Mouse (Mus musculus) ES-E14 (cell line): ENCODE measurements around the gene Scnn1b. TPM values are rescaled to one million over a fixed set of nuclear protein-coding genes. Genes with fewer than 3 reads are reported as not detected.
A peak's percentile ranks its signal among the peaks of the same experiment; 100 is the strongest.

Experiments
- DNase-seq: peaks from one replicate; pipeline ENCODE4 v3.0.0-alpha.2; 2013; ENCODE audit warnings: low read depth, low spot score
- H3K27ac ChIP-seq: 2 replicates; pipeline ENCODE4 v1.5.1; 2012; ENCODE audit warnings: low read depth, mild to moderate bottlenecking, low read length, moderate library complexity, mixed read lengths; ENCODE audit not compliant: poor library complexity, insufficient read depth, severe bottlenecking
- H3K36me3 ChIP-seq: 2 replicates; pipeline ENCODE4 v1.6.1; 2012; ENCODE audit warnings: mild to moderate bottlenecking, low read length, moderate library complexity, mixed read lengths; ENCODE audit not compliant: control insufficient read depth, poor library complexity, insufficient read depth, severe bottlenecking
- H3K4me1 ChIP-seq, 2 experiments: fragments of 150-350 bp in 1 of 2; sonication (generic) in 1 of 2; 2 replicates each; pipeline ENCODE4 v1.6.1; 2012; ENCODE audit warnings: low read length in 2 of 2, mild to moderate bottlenecking in 1 of 2, mixed read lengths in 1 of 2; ENCODE audit not compliant: control insufficient read depth in 2 of 2, insufficient read depth in 2 of 2, poor library complexity in 1 of 2
- H3K4me3 ChIP-seq, 2 experiments: fragments of 150-350 bp in 1 of 2; sonication (generic) in 1 of 2; 2 replicates each; pipeline ENCODE4 v1.5.1; 2012; ENCODE audit warnings: low read length in 2 of 2, low read depth in 1 of 2, mild to moderate bottlenecking in 1 of 2, mixed read lengths in 1 of 2; ENCODE audit not compliant: insufficient read depth in 1 of 2, poor library complexity in 1 of 2, severe bottlenecking in 1 of 2
- H3K9ac ChIP-seq: 2 replicates; pipeline ENCODE4 v1.6.1; 2012; ENCODE audit warnings: low read depth, mild to moderate bottlenecking, low read length, mixed read lengths; ENCODE audit not compliant: poor library complexity, insufficient read depth, severe bottlenecking
- H3K9me3 ChIP-seq: fragments of 150-350 bp; sonication (generic); 2 replicates; pipeline ENCODE4 v1.6.1; 2012; ENCODE audit warnings: low read depth, mild to moderate bottlenecking, low read length; ENCODE audit not compliant: control insufficient read depth, insufficient read depth
- CHD2 ChIP-seq: IDR thresholded peaks from 2 replicates; pipeline ENCODE4 v1.6.1; 2014; ENCODE audit warnings: mild to moderate bottlenecking, low read depth, low read length, inconsistent platforms
- HCFC1 ChIP-seq: IDR thresholded peaks from 2 replicates; pipeline ENCODE4 v1.6.1; 2012; ENCODE audit warnings: low read length, inconsistent platforms, borderline replicate concordance; ENCODE audit not compliant: insufficient read depth
- MAFK ChIP-seq: IDR thresholded peaks from 2 replicates; pipeline ENCODE4 v1.6.1; 2014; ENCODE audit warnings: mild to moderate bottlenecking, low read depth, low read length, inconsistent platforms; ENCODE audit not compliant: insufficient read depth
- ZC3H11A ChIP-seq: IDR thresholded peaks from 2 replicates; pipeline ENCODE4 v1.6.1; 2012; ENCODE audit warnings: low read depth, mild to moderate bottlenecking, inconsistent platforms, low read length, borderline replicate concordance
- ZNF384 ChIP-seq: IDR thresholded peaks from 2 replicates; pipeline ENCODE4 v1.6.1; 2012; ENCODE audit warnings: low read depth, low read length, inconsistent platforms
- in situ Hi-C, 2 experiments: fragments of 600-800 bp; cut with MboI; formaldehyde crosslinking; loops; one replicate each; pipeline ENCODE4 v1.15.1; 2025; ENCODE audit warnings: low sequenced_read_pairs in 2 of 2, inconsistent platforms in 1 of 2; ENCODE audit not compliant: unreplicated experiment in 2 of 2
- total RNA-seq: library from RNA; depleted of rRNA; stranded (reverse); fragments of 300-350 nt; gene quantifications from 2 replicates; pipeline ENCODE4 v1.2.3, GENCODE M21; 2012

The Scnn1b gene
- total RNA-seq, 1 experiment = 0.22 TPM

GRCm38 (mm10) chr7:121857177-121857884 is 7.5 kb upstream of the Scnn1b start:
- in situ Hi-C loops = no loop called here
- no peaks in the 10 kb centered on the region for H3K4me1 ChIP-seq
- no peak overlapping the region for H3K27ac ChIP-seq
- H3K9ac ChIP-seq = no peak overlapping the region
- TF ChIP-seq CHD2 (no peak), ZC3H11A (no peak), ZNF384 (no peak), MAFK (no peak), HCFC1 (no peak)
- H3K4me3 ChIP-seq = no peak overlapping the region
- no peaks in the 10 kb centered on the region for H3K36me3 ChIP-seq
- no peak for DNase-seq
- no peaks in the 10 kb centered on the region for H3K9me3 ChIP-seq

- Histone ChIP-seq H3K4me3 (no peak overlapping the region), H3K4me1 (no peaks in the 10 kb centered on the region), H3K9me3 (no peaks in the 10 kb centered on the region), H3K27ac (no peak overlapping the region), H3K36me3 (no peaks in the 10 kb centered on the region), H3K9ac (no peak overlapping the region)
- DNase-seq = peak; percentile 19
- in situ Hi-C loops = no loop called here
- no peak for TF ChIP-seq HCFC1
- no peak for TF ChIP-seq MAFK
- TF ChIP-seq ZNF384 = no peak
- no peak for TF ChIP-seq CHD2
- TF ChIP-seq ZC3H11A = no peak
Observed at GRCm38 (mm10) chr7:121858939-121859338, 5.9 kb upstream of the Scnn1b start.

GRCm38 (mm10) chr7:121871631-121872030 is 6.8 kb downstream of the Scnn1b start:
- DNase-seq = no peak
- Histone ChIP-seq H3K36me3 (no peaks in the 10 kb centered on the region), H3K4me1 (no peaks in the 10 kb centered on the region), H3K9me3 (no peaks in the 10 kb centered on the region), H3K4me3 (no peak overlapping the region), H3K27ac (no peak overlapping the region), H3K9ac (no peak overlapping the region)
- in situ Hi-C loops = no loop called here
- no peak for TF ChIP-seq MAFK
- TF ChIP-seq CHD2 = no peak
- TF ChIP-seq HCFC1 = no peak
- TF ChIP-seq ZC3H11A = no peak
- TF ChIP-seq ZNF384 = no peak

- Histone ChIP-seq H3K36me3 (no peaks in the 10 kb centered on the region), H3K27ac (no peak overlapping the region), H3K9ac (no peak overlapping the region), H3K4me1 (no peaks in the 10 kb centered on the region), H3K9me3 (no peaks in the 10 kb centered on the region), H3K4me3 (no peak overlapping the region)
- in situ Hi-C loops = no loop called here
- no peak for DNase-seq
- TF ChIP-seq HCFC1 = no peak
- no peak for TF ChIP-seq CHD2
- TF ChIP-seq ZNF384 = no peak
- no peak for TF ChIP-seq ZC3H11A
- no peak for TF ChIP-seq MAFK
Observed at GRCm38 (mm10) chr7:121873998-121874397, 9.2 kb downstream of the Scnn1b start.

- no peaks in the 10 kb centered on the region for H3K36me3 ChIP-seq
- TF ChIP-seq CHD2 (no peak), ZC3H11A (no peak), MAFK (no peak), ZNF384 (no peak), HCFC1 (no peak)
- H3K4me1 ChIP-seq = no peaks in the 10 kb centered on the region
- DNase-seq = no peak
- no peak overlapping the region for H3K9ac ChIP-seq
- no peak overlapping the region for H3K4me3 ChIP-seq
- in situ Hi-C loops = no loop called here
- H3K27ac ChIP-seq = no peak overlapping the region
- H3K9me3 ChIP-seq = no peaks in the 10 kb centered on the region
Observed at GRCm38 (mm10) chr7:121874784-121875183, 9.9 kb downstream of the Scnn1b start.
